Mouse (Mus musculus): ENCODE measurements around the gene Cplx2. TPM values are rescaled to one million over a fixed set of nuclear protein-coding genes. Genes with fewer than 3 reads are reported as not detected.

The Cplx2 gene
- polyA plus RNA-seq, 1 experiment from 2014 or later = 3.2 TPM

DNA sequence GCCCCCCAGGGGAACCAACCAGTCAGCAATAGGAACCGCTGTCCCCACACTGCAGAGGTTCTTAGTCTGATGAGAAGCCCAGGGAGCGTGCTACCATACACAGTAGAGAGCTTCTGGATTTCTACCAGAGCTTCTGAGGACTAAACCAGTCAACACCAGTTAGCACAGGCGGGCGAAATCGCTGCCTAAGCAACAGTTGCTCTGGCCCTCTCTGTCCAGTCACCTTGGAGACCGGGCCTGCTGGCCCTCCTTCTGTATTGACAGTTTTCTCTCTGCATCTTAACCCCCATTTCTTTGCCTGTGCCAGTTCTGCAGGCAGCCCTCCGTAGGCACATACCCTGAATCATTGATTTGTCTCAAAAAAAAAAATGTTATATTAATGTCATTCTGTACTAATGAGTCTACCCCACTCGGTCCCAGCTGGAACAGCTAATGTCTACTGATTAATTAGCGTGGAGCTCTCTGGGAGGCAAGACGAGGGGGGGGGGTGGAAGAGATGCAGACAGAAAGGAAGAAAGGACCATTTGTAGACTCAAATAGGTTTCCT is 47.7 kb downstream of the Cplx2 start:
- Histone ChIP-seq H3K9me3 (no peaks in the 10 kb centered on the region), H3K36me3 (no peaks in the 10 kb centered on the region), H3K9ac (no peak overlapping the region), H3K4me1 (replicated peaks) (no peaks in the 10 kb centered on the region), H3K27me3 (replicated peaks) (no peaks in the 10 kb centered on the region), H3K4me2 (replicated peaks) (no peak overlapping the region), H3K4me3 (replicated peaks) (no peak overlapping the region), H3K27ac (no peak overlapping the region)
- WGBS = 71% methylated on average over 10 of the region's 10 CpGs
- no peak for ATAC-seq

DNA sequence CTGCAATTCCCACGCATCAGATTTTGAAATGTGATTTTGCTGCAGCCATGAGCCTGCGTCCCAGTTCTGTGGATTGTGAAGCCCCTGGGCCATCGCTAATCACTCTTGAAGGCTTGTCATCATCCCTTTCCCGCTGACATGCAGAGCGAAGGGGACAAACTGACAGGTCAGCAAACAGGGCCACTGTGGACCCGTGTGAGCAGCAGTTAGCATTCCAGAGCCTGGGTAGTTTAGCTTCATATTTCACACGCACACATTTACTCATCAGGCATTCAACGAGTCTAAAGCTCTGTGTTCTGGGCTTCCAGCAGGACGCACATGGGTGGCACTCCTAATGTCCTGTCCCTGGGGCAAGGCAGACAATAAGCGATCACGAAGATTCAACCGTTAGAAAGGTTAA is 49.1 kb downstream of the Cplx2 start:
- 82% methylated on average over 12 of the region's 12 CpGs for WGBS
- peaks cover 3% of the 10 kb centered on the region; the same call in 1 of the 2 replicates for H3K4me1 ChIP-seq (replicated peaks)
- no peaks in the 10 kb centered on the region for H3K9me3 ChIP-seq
- no peak for ATAC-seq
- no peaks in the 10 kb centered on the region for H3K36me3 ChIP-seq
- no peak overlapping the region for H3K4me2 ChIP-seq (replicated peaks)
- H3K27ac ChIP-seq = no peak overlapping the region
- H3K9ac ChIP-seq = no peak overlapping the region
- no peak overlapping the region for H3K4me3 ChIP-seq (replicated peaks)
- no peaks in the 10 kb centered on the region for H3K27me3 ChIP-seq (replicated peaks)

DNA sequence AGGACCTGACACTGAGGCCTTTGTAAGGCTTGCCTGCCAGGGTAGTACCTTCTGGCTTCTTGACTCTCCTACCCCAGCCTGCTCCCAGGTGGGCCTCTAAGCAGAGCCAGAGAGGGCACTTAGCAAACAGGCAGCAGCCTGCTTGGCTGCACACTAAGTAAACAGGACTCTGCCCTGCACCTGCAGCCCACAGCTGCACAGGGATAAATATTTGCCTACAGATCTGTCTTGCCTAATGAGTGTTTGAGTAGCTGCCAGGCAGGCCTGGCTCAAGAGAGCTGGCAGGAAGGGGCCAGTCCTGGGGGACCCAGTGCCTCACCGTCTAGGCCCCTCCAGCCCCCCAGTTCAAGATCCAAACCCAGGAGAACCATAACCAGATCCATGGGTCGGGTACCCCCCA is 54.1 kb downstream of the Cplx2 start:
- Histone ChIP-seq H3K4me2 (replicated peaks) (peak overlapping the region; percentile 48), H3K4me3 (replicated peaks) (no peak overlapping the region), H3K36me3 (no peaks in the 10 kb centered on the region), H3K4me1 (replicated peaks) (peaks cover 6% of the 10 kb centered on the region; the same call in 1 of the 2 replicates), H3K27ac (peak overlapping the region; percentile 93), H3K9me3 (no peaks in the 10 kb centered on the region), H3K27me3 (replicated peaks) (no peaks in the 10 kb centered on the region), H3K9ac (no peak overlapping the region)
- 11% methylated on average over 2 of the region's 2 CpGs for WGBS
- peak; percentile 99 for ATAC-seq

DNA sequence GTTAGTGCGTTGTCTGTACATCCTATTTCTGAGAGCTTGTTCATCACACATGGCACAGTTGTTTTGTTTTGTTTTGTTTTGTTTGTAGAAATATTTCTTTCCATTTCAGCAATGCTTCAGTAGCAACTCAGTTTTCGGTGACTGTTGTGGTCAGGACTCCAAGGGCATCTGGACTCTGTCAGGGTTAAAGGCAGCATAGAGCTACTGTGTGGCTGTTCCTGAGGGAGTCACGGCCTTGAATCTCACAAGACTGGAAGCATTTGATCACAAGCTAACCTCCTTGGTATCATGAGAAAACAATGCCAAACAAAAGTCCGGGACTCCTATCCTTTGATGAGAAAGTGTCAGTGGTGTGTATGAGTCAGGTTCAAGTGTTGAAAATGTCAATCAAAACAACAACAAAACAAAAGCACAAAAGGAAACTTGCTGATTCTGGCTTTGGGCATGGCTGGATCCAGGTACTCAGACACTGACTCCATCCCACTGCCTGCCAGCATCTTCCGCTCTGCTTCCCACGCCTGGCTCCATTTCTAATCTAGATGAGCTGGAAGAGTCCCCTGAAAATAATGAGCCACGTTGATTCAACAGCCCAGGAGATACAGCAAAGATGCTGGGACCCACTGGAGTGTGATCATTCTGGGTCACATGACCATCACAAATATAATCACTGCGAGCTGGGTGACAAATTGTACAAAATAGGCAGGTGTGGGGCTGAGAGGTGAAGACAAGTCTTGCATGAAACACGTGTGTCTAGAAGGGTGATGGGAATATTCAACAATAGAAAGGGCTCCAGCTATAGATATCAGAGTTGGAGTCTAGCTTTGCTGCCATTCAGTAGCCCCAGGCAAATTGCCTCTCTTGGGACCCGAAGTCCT is 55.9 kb downstream of the Cplx2 start:
- Histone ChIP-seq H3K27me3 (replicated peaks) (no peaks in the 10 kb centered on the region), H3K9me3 (no peaks in the 10 kb centered on the region), H3K9ac (no peak overlapping the region), H3K36me3 (no peaks in the 10 kb centered on the region), H3K4me2 (replicated peaks) (no peak overlapping the region), H3K4me3 (replicated peaks) (no peak overlapping the region), H3K4me1 (replicated peaks) (peaks cover 6% of the 10 kb centered on the region; the same call in 1 of the 2 replicates), H3K27ac (no peak overlapping the region)
- WGBS = 68% methylated on average over 10 of the region's 10 CpGs
- no peak for ATAC-seq

DNA sequence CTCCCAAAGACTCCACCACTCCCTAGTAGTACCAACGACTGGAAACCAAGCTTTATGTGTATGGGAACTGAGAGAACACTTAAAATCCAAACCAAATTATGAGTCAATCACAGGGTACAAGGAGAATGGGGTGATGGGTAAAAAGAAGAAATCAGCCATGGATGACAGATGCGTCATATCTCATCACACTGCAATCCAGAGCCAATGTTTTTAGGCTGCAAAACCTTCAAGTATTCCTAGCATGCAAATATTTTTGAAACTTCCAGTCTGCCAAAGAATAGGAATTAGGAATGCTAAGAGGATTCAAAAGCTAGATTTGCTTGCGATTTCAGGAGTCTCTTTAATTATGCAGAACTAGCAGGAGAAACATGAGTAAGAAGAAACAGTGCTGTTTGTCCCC is 57.6 kb downstream of the Cplx2 start:
- Histone ChIP-seq H3K4me3 (replicated peaks) (no peak overlapping the region), H3K9ac (no peak overlapping the region), H3K4me1 (replicated peaks) (peaks cover 6% of the 10 kb centered on the region; the same call in 1 of the 2 replicates), H3K9me3 (no peaks in the 10 kb centered on the region), H3K4me2 (replicated peaks) (no peak overlapping the region), H3K27me3 (replicated peaks) (no peaks in the 10 kb centered on the region), H3K27ac (no peak overlapping the region), H3K36me3 (no peaks in the 10 kb centered on the region)
- ATAC-seq = no peak
- WGBS = 77% methylated on average over 3 of the region's 3 CpGs

DNA sequence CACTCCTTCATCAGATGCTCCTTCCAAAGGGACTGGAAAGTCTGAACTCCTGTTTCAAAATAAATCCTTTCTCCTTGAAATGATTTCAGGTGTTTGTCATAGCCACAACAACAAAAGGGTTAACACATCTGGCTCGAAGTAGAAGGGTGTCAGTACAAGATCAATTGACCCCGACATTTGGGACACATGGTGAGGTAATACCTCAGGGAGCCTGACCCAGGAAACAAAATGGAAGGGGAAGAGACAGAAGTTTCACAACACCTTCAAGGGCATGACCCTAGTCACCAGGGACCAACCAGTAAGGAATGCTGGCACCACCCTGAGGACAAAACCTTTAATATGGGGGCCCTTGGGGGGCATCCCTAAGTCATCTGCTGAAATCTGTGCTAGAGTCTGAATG is 58.9 kb downstream of the Cplx2 start:
- Histone ChIP-seq H3K27ac (no peak overlapping the region), H3K9me3 (no peaks in the 10 kb centered on the region), H3K4me2 (replicated peaks) (no peak overlapping the region), H3K4me1 (replicated peaks) (peaks cover 5% of the 10 kb centered on the region; the same call in 1 of the 2 replicates), H3K4me3 (replicated peaks) (no peak overlapping the region), H3K9ac (no peak overlapping the region), H3K36me3 (no peaks in the 10 kb centered on the region), H3K27me3 (replicated peaks) (no peaks in the 10 kb centered on the region)
- no peak for ATAC-seq
- 43% methylated on average over 2 of the region's 2 CpGs for WGBS

DNA sequence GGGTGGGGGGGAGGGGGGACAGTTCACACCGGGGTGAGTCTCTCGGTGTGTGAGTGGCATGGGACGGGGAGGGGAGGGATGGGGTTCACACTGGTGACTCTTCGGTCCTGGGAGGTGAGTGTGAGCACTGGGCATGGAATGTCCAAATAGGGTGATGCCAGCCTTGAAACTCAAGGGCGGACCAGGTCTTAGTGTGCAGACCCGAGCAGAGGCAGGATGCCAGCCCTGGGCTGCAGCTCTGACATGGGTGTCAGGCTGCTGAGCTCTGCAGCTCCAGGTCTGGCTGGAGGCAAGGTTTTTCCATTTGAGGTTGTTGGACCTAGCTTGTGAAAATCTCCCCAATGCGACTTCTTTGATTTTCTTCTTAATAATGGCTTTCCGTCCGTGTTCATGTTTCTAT is 60.0 kb downstream of the Cplx2 start:
- 88% methylated on average over 9 of the region's 9 CpGs for WGBS
- Histone ChIP-seq H3K36me3 (no peaks in the 10 kb centered on the region), H3K4me1 (replicated peaks) (no peaks in the 10 kb centered on the region), H3K27me3 (replicated peaks) (no peaks in the 10 kb centered on the region), H3K4me2 (replicated peaks) (no peak overlapping the region), H3K27ac (no peak overlapping the region), H3K4me3 (replicated peaks) (no peak overlapping the region), H3K9ac (no peak overlapping the region), H3K9me3 (no peaks in the 10 kb centered on the region)
- ATAC-seq = no peak

Other genes starting within 250 kb of the Cplx2 start
- gene Hrh2, start 179.2 kb upstream of the Cplx2 start, polyA plus RNA-seq (2015; fragmentation: Nextera tagmentation; extraction: Ambion mirVana) = 0.09 and 0.11 TPM in 2 replicates
- gene Thoc3, start 97.5 kb downstream of the Cplx2 start, polyA plus RNA-seq (2015; fragmentation: Nextera tagmentation; extraction: Ambion mirVana) = 100 and 101 TPM in 2 replicates
- gene Simc1, start 132.4 kb downstream of the Cplx2 start, polyA plus RNA-seq (2015; fragmentation: Nextera tagmentation; extraction: Ambion mirVana) = 6.3 and 6.9 TPM in 2 replicates
- 107 and 110 TPM in 2 replicates for gene 4833439L19Rik, start 194.1 kb downstream of the Cplx2 start, polyA plus RNA-seq (2015; fragmentation: Nextera tagmentation; extraction: Ambion mirVana)
- 21.7 and 25.2 TPM in 2 replicates for gene Arl10, start 203.7 kb downstream of the Cplx2 start, polyA plus RNA-seq (2015; fragmentation: Nextera tagmentation; extraction: Ambion mirVana)
- gene Nop16, start 218.7 kb downstream of the Cplx2 start, polyA plus RNA-seq (2015; fragmentation: Nextera tagmentation; extraction: Ambion mirVana) = 86.1 and 93.9 TPM in 2 replicates
- gene Higd2a, start 218.9 kb downstream of the Cplx2 start, polyA plus RNA-seq (2015; fragmentation: Nextera tagmentation; extraction: Ambion mirVana) = 233 and 239 TPM in 2 replicates
- 76.9 and 78.6 TPM in 2 replicates for gene Cltb, start 240.0 kb downstream of the Cplx2 start, polyA plus RNA-seq (2015; fragmentation: Nextera tagmentation; extraction: Ambion mirVana)